Mouse (Mus musculus): ENCODE measurements around the gene Hemgn. TPM values are rescaled to one million over a fixed set of nuclear protein-coding genes. Genes with fewer than 3 reads are reported as not detected.

The Hemgn gene
- total and polyA plus RNA-seq, 2 experiments from 2014 or later, result 0.37 TPM; not detected in 1

DNA sequence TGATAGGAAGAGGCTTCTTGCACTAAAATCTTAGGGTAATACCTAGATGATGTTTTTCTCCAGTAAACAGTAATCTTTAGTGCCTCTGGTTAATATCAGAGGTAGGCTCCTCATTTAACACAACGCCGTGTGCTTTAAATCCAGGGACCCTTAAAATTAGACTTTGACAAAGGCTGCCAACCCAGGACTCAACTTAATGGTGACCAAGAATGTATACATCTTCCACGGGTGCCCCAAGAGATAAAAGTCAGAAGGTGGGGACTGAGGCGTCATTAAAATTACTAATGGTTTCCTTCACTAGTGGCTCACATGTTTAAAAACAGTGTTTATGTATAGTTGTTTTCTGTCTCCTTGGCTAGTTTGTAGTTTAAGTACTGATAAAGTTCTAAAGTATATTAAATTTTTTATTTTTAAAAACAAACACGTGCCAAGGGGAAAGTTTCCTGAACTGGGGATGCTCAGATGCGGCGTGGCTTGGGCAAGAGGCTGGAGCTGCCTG, 36.8 kb upstream of the Hemgn start:
- DNase-seq (ENCODE audit: low spot score), result no peak
- no peak for TF ChIP-seq EP300 (IDR thresholded peaks at IDR 0.05; ENCODE audit: low read depth)
- no peak for TF ChIP-seq CTCF (IDR thresholded peaks at IDR 0.05; ENCODE audit: low read depth)
- Histone ChIP-seq H3K4me3 (ENCODE audit: low read depth, low read length) (peak overlapping the region; percentile 87), H3K27me3 (ENCODE audit: control insufficient read depth, insufficient read depth, low read length) (no peaks in the 10 kb centered on the region), H3K9me3 (replicated peaks; ENCODE audit: control insufficient read depth, low read length) (no peaks in the 10 kb centered on the region), H3K27ac (ENCODE audit: low read depth) (peak overlapping the region; percentile 97; the same call in 1 of the 2 replicates), H3K4me1 (ENCODE audit: control insufficient read depth, insufficient read depth) (peaks cover 29% of the 10 kb centered on the region), H3K36me3 (replicated peaks; ENCODE audit: control insufficient read depth, insufficient read depth, low read length) (no peaks in the 10 kb centered on the region), H3K4me2 (ENCODE audit: low read depth, low read length) (peak overlapping the region; percentile 69), H3K9ac (replicated peaks; ENCODE audit: low read depth, low read length) (peak overlapping the region; percentile 86)
- 40% methylated on average over 7 of the region's 7 CpGs for WGBS
- no peak for ATAC-seq (ENCODE audit: insufficient read depth, low read depth)

DNA sequence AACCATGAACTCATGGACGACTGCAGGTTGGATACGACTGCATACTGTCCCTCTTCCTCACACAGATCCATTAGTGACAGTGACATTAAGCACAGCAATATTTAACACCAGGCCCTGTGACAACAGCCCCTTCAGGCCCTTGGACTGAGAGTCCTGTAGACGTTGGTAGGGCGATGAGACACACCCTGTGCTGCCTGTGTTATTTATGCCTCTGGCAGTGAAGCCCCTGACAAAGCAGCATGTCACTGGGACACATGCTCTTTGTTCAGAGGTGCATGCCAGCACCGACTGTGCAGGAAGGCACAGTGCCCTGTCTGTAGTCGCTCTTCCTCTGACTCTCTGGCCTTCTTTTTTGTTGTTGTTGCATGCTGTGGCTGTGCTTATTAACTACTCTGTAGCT, 35.6 kb upstream of the Hemgn start:
- Histone ChIP-seq H3K27ac (ENCODE audit: low read depth) (peak overlapping the region; percentile 20; the same call in 1 of the 2 replicates), H3K9ac (replicated peaks; ENCODE audit: low read depth, low read length) (no peak overlapping the region)
- WGBS, result 28% methylated on average over 6 of the region's 6 CpGs

DNA sequence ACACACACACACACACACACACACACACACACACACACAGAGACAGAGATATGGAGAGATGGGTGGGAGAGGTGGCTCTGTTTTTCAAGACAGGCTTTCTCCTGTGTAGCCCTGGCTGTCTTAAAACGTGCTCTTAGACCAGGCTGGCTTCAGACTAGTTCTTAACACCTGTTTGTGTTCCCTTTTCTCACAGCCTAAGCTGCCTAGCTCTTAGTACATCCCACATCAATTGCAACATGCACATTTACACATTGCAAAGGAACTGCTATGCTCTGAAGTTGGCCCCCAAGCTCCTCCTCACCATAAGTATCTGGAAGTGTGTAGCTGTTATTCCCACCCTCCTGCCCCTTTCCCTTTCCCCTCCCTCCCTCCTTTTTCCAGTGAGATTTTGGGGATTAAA, 34.2 kb upstream of the Hemgn start:
- H3K4me2 ChIP-seq (ENCODE audit: low read depth, low read length), result no peak overlapping the region
- H3K9ac ChIP-seq (replicated peaks; ENCODE audit: low read depth, low read length), result no peak overlapping the region
- 68% methylated on average over 1 of the region's 1 CpGs for WGBS
- peaks cover 9% of the 10 kb centered on the region for H3K4me1 ChIP-seq (ENCODE audit: control insufficient read depth, insufficient read depth)
- H3K36me3 ChIP-seq (replicated peaks; ENCODE audit: control insufficient read depth, insufficient read depth, low read length), result no peaks in the 10 kb centered on the region
- no peaks in the 10 kb centered on the region for H3K27me3 ChIP-seq (ENCODE audit: control insufficient read depth, insufficient read depth, low read length)
- peak overlapping the region; percentile 30; the same call in 1 of the 2 replicates for H3K27ac ChIP-seq (ENCODE audit: low read depth)
- no peak overlapping the region for H3K4me3 ChIP-seq (ENCODE audit: low read depth, low read length)
- DNase-seq (ENCODE audit: low spot score) (no peak), ATAC-seq (ENCODE audit: insufficient read depth, low read depth) (no peak)
- H3K9me3 ChIP-seq (replicated peaks; ENCODE audit: control insufficient read depth, low read length), result no peaks in the 10 kb centered on the region
- no peak for TF ChIP-seq CTCF (IDR thresholded peaks at IDR 0.05; ENCODE audit: low read depth)
- TF ChIP-seq EP300 (IDR thresholded peaks at IDR 0.05; ENCODE audit: low read depth), result no peak

More for the DNA sequence above, 35.6 kb upstream of the Hemgn start:
- Histone ChIP-seq H3K4me2 (ENCODE audit: low read depth, low read length) (no peak overlapping the region), H3K27me3 (ENCODE audit: control insufficient read depth, insufficient read depth, low read length) (no peaks in the 10 kb centered on the region), H3K9me3 (replicated peaks; ENCODE audit: control insufficient read depth, low read length) (no peaks in the 10 kb centered on the region), H3K36me3 (replicated peaks; ENCODE audit: control insufficient read depth, insufficient read depth, low read length) (no peaks in the 10 kb centered on the region), H3K4me1 (ENCODE audit: control insufficient read depth, insufficient read depth) (peaks cover 21% of the 10 kb centered on the region), H3K4me3 (ENCODE audit: low read depth, low read length) (no peak overlapping the region)
- ATAC-seq (ENCODE audit: insufficient read depth, low read depth), result no peak
- DNase-seq (ENCODE audit: low spot score), result no peak
- TF ChIP-seq CTCF (IDR thresholded peaks at IDR 0.05; ENCODE audit: low read depth) (no peak), EP300 (IDR thresholded peaks at IDR 0.05; ENCODE audit: low read depth) (no peak)

DNA sequence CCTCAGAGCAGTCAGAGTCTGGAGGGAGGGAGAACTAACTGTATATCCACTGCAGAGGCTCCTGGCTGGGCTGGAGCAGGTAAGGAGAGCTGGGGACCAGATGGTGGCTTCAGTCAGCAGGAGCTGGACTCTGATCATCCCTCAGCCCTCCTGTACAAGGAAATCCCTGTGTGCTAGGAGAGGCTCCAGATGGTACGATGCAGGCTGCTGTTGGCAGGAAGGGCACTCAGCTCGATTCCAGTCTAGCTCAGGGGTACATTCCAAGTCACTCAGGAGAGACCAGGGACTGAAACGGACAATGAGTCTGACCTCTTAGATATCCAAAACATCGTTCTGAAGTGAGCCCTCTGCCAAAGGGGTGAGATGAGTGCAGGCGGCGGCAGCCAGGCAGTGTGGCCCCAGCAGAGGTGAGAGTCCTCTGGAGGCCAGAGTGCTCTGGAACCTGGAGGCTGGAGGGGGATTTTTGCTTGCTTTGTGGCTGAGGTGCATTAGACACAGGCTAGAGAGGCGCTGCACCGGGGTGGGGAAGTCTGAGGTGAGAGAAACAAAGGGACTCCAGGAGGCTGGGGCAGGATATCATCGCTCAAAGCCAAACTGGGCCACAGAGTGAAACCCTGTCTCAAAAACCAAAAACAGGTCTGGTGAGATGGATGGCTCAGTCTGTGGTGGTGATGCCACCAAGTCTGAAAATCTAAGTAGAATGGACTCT, 32.1 kb upstream of the Hemgn start:
- Histone ChIP-seq H3K27ac (ENCODE audit: low read depth) (no peak overlapping the region), H3K4me3 (ENCODE audit: low read depth, low read length) (no peak overlapping the region), H3K27me3 (ENCODE audit: control insufficient read depth, insufficient read depth, low read length) (no peaks in the 10 kb centered on the region), H3K9me3 (replicated peaks; ENCODE audit: control insufficient read depth, low read length) (no peaks in the 10 kb centered on the region), H3K9ac (replicated peaks; ENCODE audit: low read depth, low read length) (no peak overlapping the region), H3K4me2 (ENCODE audit: low read depth, low read length) (no peak overlapping the region), H3K4me1 (ENCODE audit: control insufficient read depth, insufficient read depth) (peaks cover 8% of the 10 kb centered on the region), H3K36me3 (replicated peaks; ENCODE audit: control insufficient read depth, insufficient read depth, low read length) (no peaks in the 10 kb centered on the region)
- ATAC-seq (ENCODE audit: insufficient read depth, low read depth) (no peak), DNase-seq (ENCODE audit: low spot score) (no peak)
- no peak for TF ChIP-seq CTCF (IDR thresholded peaks at IDR 0.05; ENCODE audit: low read depth)
- 40% methylated on average over 9 of the region's 9 CpGs for WGBS

DNA sequence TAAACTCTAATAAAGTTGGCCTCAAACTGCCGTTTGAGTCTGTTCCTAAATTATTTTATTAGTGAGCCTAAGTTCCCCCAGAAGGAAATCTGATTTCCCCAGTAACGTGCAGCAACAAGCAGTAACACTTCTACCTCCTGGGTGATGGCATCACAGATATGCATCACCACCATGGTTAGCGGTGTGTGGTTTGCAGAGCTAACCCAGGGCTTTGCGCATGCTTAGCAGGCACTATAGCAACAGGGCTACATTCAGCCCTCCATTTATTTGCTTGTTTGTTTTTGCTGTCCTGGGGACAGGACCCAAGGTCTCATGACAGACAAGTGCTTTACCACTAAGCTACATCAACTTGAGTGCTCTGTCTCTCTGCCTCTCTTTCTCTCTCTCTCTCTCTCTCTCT, 29.2 kb upstream of the Hemgn start:
- H3K27me3 ChIP-seq (ENCODE audit: control insufficient read depth, insufficient read depth, low read length), result no peaks in the 10 kb centered on the region
- TF ChIP-seq CTCF (IDR thresholded peaks at IDR 0.05; ENCODE audit: low read depth), result no peak
- H3K4me3 ChIP-seq (ENCODE audit: low read depth, low read length), result no peak overlapping the region
- H3K9ac ChIP-seq (replicated peaks; ENCODE audit: low read depth, low read length), result no peak overlapping the region
- 80% methylated on average over 4 of the region's 4 CpGs for WGBS
- DNase-seq (ENCODE audit: low spot score), result no peak
- no peaks in the 10 kb centered on the region for H3K4me1 ChIP-seq (ENCODE audit: control insufficient read depth, insufficient read depth)
- no peaks in the 10 kb centered on the region for H3K9me3 ChIP-seq (replicated peaks; ENCODE audit: control insufficient read depth, low read length)
- no peaks in the 10 kb centered on the region for H3K36me3 ChIP-seq (replicated peaks; ENCODE audit: control insufficient read depth, insufficient read depth, low read length)
- no peak for ATAC-seq (ENCODE audit: insufficient read depth, low read depth)
- no peak overlapping the region for H3K4me2 ChIP-seq (ENCODE audit: low read depth, low read length)
- H3K27ac ChIP-seq (ENCODE audit: low read depth), result no peak overlapping the region
